Mouse (Mus musculus): ENCODE data around the gene Nrxn3.

GRCm38 (mm10) chr12:89836271-89836670, 1113.6 kb downstream of the Nrxn3 start:
- TF ChIP-seq POLR2A (IDR thresholded peaks at IDR 0.05; ENCODE audit: low read depth, low read length) (no peak), CTCF (IDR thresholded peaks at IDR 0.05; ENCODE audit: borderline replicate concordance, insufficient read depth, low read length) (no peak)
